Mouse (Mus musculus): ENCODE data around the gene Olfr985.

GRCm38 (mm10) chr9:40136987-40137688 lies 7.2 kb upstream of the Olfr985 start:
- TF ChIP-seq CTCF (IDR thresholded peaks at IDR 0.05; ENCODE audit: extremely low read depth, insufficient read depth, insufficient read length, insufficient replicate concordance) (no peak), POLR2A (IDR thresholded peaks at IDR 0.05; ENCODE audit: low read depth, low read length) (no peak)
